Mouse (Mus musculus): ENCODE data around the gene Ccdc182. TPM values are rescaled to one million over a fixed set of nuclear protein-coding genes. Genes with fewer than 3 reads are reported as not detected.

The Ccdc182 gene
- not detected for polyA plus RNA-seq (2014; fragmentation: Illumina TruSeq; extraction: RNeasy Lipid Tissue Mini Kit (QIAGEN cat#74804); ENCODE audit: low read depth, low replicate concordance)

GRCm38 (mm10) chr11:88293631-88294393 is at the start of gene Ccdc182:
Gene Ccdc182 (plus strand): TSS chr11:88294058.

Other genes starting within 250 kb of the Ccdc182 start
- 696 TPM for gene Srsf1, start 246.7 kb upstream of the Ccdc182 start, polyA plus RNA-seq (2014; fragmentation: Illumina TruSeq; extraction: RNeasy Lipid Tissue Mini Kit (QIAGEN cat#74804); ENCODE audit: low read depth, low replicate concordance)
- gene Vezf1, start 225.8 kb upstream of the Ccdc182 start, polyA plus RNA-seq (2014; fragmentation: Illumina TruSeq; extraction: RNeasy Lipid Tissue Mini Kit (QIAGEN cat#74804); ENCODE audit: low read depth, low replicate concordance): 121 TPM
- 4.8 TPM for gene Cuedc1, start 196.0 kb upstream of the Ccdc182 start, polyA plus RNA-seq (2014; fragmentation: Illumina TruSeq; extraction: RNeasy Lipid Tissue Mini Kit (QIAGEN cat#74804); ENCODE audit: low read depth, low replicate concordance)
- gene Mrps23, start 89.7 kb upstream of the Ccdc182 start, polyA plus RNA-seq (2014; fragmentation: Illumina TruSeq; extraction: RNeasy Lipid Tissue Mini Kit (QIAGEN cat#74804); ENCODE audit: low read depth, low replicate concordance): 151 TPM